Mouse (Mus musculus): Measurements from ENCODE around the gene Pramel1.

GRCm38 (mm10) chr4:143382163-143382562 is 12.1 kb upstream of the Pramel1 start:
- TF ChIP-seq CTCF (conservative IDR thresholded peaks at IDR 0.05; ENCODE audit: low read length): no peak
- no peak for TF ChIP-seq POU5F1 (IDR thresholded peaks at IDR 0.05; ENCODE audit: borderline replicate concordance, low read length)
- no peak for TF ChIP-seq NANOG (IDR thresholded peaks at IDR 0.05; ENCODE audit: borderline replicate concordance, low read length)
